11 mouse cellular contexts compared by ENCODE assay signal in the genomic region with DNA sequence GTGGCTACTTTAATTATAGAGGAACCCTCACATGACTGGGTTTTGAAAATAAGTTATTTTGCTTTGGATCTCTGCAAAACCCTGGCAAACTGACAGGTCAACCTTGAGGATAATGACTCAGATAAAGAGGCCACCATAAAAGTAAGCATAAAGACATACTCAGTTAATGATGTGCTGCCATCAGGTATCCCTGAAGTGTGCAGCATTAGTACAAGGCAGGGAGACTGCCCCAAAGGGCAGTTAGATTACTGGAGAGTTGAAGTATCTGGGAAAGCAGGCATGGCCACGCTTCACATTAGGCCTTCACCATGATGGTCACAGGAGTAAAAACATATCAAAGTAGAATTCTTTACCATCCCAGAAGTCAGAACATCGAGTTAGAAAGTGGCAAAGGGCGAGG. TPM values are rescaled to one million over a fixed set of nuclear protein-coding genes. Genes with fewer than 3 reads are reported as not detected.
DNase-seq lines count a peak whose midpoint lies in the region; ATAC-seq and TF ChIP-seq lines count a peak whose summit lies in the region.
"Had no signal": no experiment of that assay in that cellular context is flagged by ENCODE, and none has a peak within 500 bp of the region (broad histone marks: within the 10 kb centered on the region; RNA-seq: fewer than 3 reads in every experiment).

No protein-coding gene starts in this region.

- no peaks in the 10 kb centered on the region for H3K27me3 ChIP-seq in heart, embryonic 15.5 days
- peaks cover 14% of the 10 kb centered on the region for H3K27me3 ChIP-seq in liver, embryonic 13.5 days

- no peak for ATAC-seq in heart, embryonic 15.5 days (replicated peaks; ENCODE audit: insufficient number of reproducible peaks, insufficient read depth, low FRiP score, low read depth)
- no peak for ATAC-seq in liver, embryonic 13.5 days (ENCODE audit: low read depth)
- ATAC-seq: inflammation-experienced regulatory T-cells, adult 6 months had no signal

- peak overlapping the region; percentile 69 for H3K4me2 ChIP-seq in heart, embryonic 15.5 days
- peak overlapping the region; percentile 8; the same call in 1 of the 2 replicates for H3K4me2 ChIP-seq in liver, embryonic 13.5 days

- H3K4me3 ChIP-seq in heart, embryonic 15.5 days = peak overlapping the region; percentile 73
- no peak overlapping the region; the same call in 1 of the 2 replicates for H3K4me3 ChIP-seq in liver, embryonic 13.5 days (replicated peaks)
- no peak overlapping the region for H3K4me3 ChIP-seq in layer of hippocampus, adult 2 months
- H3K4me3 ChIP-seq: liver, embryonic 15.5 days had no signal

- H3K27ac ChIP-seq in heart, embryonic 15.5 days = no peak overlapping the region
- no peak overlapping the region for H3K27ac ChIP-seq in liver, embryonic 13.5 days
- no peak overlapping the region for H3K27ac ChIP-seq in layer of hippocampus, adult 2 months
- H3K27ac ChIP-seq: liver, embryonic 15.5 days had no signal

- H3K36me3 ChIP-seq in heart, embryonic 15.5 days = peaks cover 13% of the 10 kb centered on the region
- H3K36me3 ChIP-seq in liver, embryonic 13.5 days = no peaks in the 10 kb centered on the region
- H3K36me3 ChIP-seq: liver, embryonic 15.5 days had no signal

- TF ChIP-seq CTCF in layer of hippocampus, adult 2 months (conservative IDR thresholded peaks at IDR 0.05) = no peak

- WGBS in heart, embryonic 15.5 days = 45% methylated on average over 3 of the region's 3 CpGs
- WGBS in liver, embryonic 13.5 days (ENCODE audit: insufficient replicate concordance) = 64% methylated on average over 3 of the region's 3 CpGs

- peaks cover 9% of the 10 kb centered on the region for H3K4me1 ChIP-seq in heart, embryonic 15.5 days (replicated peaks)
- H3K4me1 ChIP-seq in liver, embryonic 13.5 days (replicated peaks) = no peaks in the 10 kb centered on the region
- H3K4me1 ChIP-seq: liver, embryonic 15.5 days had no signal

- peak; percentile 44 for DNase-seq in adrenal gland, postnatal 14 days
- DNase-seq in adrenal gland, adult 8-10 months = no peak
- peak; percentile 52 for DNase-seq in 3T3-L1 (ENCODE audit: low read depth, low spot score)
- no peak for DNase-seq in liver, embryonic 13.5 days
- DNase-seq in cerebellum, adult 11-12 months = no peak
- no peak for DNase-seq in cerebellum, postnatal 25 days
- DNase-seq in layer of hippocampus, adult 2 months (ENCODE audit: low spot score in 2 of 2) = no peak

- H3K9ac ChIP-seq in heart, embryonic 15.5 days = peak overlapping the region; percentile 68
- no peak overlapping the region for H3K9ac ChIP-seq in liver, embryonic 13.5 days
- H3K9ac ChIP-seq: liver, embryonic 15.5 days had no signal

- no peaks in the 10 kb centered on the region for H3K9me3 ChIP-seq in heart, embryonic 15.5 days (replicated peaks)
- no peaks in the 10 kb centered on the region for H3K9me3 ChIP-seq in liver, embryonic 13.5 days (replicated peaks)
- H3K9me3 ChIP-seq: liver, embryonic 15.5 days had no signal

RNA-seq across cellular contexts. Expression of a gene that starts 1.3 kb away (rescaled TPM):
- 76.6 and 82.5 TPM in 2 replicates for total RNA-seq in adrenal gland, postnatal 14 days (2021)
- total RNA-seq in adrenal gland, adult 8-10 months (2022) = 100 to 1,000 TPM in 2 of 4 experiments, 10 to 100 TPM in 2; 91.6 to 107 (median 101) TPM
- polyA plus RNA-seq in heart, embryonic 15.5 days (2015; fragmentation: Nextera tagmentation; extraction: Ambion mirVana) = 115 and 118 TPM in 2 replicates
- polyA plus RNA-seq in liver, embryonic 13.5 days (2015; fragmentation: Nextera tagmentation; extraction: Ambion mirVana) = 10.0 and 12.2 TPM in 2 replicates
- total RNA-seq in layer of hippocampus, adult 2 months (2021) = 1 to 10 TPM; 7.4 to 9.2 TPM
- polyA plus RNA-seq: inflammation-experienced regulatory T-cells, adult 6 months had no signal

RNA-seq across cellular contexts. Expression of a gene that starts 10.0 kb away (rescaled TPM):
- total RNA-seq in adrenal gland, postnatal 14 days (2021) = not detected in 2 replicates
- not detected for total RNA-seq in adrenal gland, adult 8-10 months (2022)
- polyA plus RNA-seq in heart, embryonic 15.5 days (2015; fragmentation: Nextera tagmentation; extraction: Ambion mirVana) = 0.14 and 0.79 TPM in 2 replicates
- polyA plus RNA-seq in liver, embryonic 13.5 days (2015; fragmentation: Nextera tagmentation; extraction: Ambion mirVana) = not detected in 2 replicates
- under 1 TPM in 1 of 2 experiments, not detected in 1; 0.37 TPM for total RNA-seq in layer of hippocampus, adult 2 months (2021)
- total RNA-seq: common myeloid progenitor, adult 5-6 weeks had no signal
- polyA plus RNA-seq: inflammation-experienced regulatory T-cells, adult 6 months; liver, embryonic 15.5 days had no signal

RNA-seq across cellular contexts. Expression of a gene that starts 51.2 kb away (rescaled TPM):
- not detected in 2 replicates for total RNA-seq in adrenal gland, postnatal 14 days (2021)
- total RNA-seq in adrenal gland, adult 8-10 months (2022) = under 1 TPM in 1 of 4 experiments, not detected in 3; 0.11 TPM
- 0.21 and 0.77 TPM in 2 replicates for polyA plus RNA-seq in heart, embryonic 15.5 days (2015; fragmentation: Nextera tagmentation; extraction: Ambion mirVana)
- polyA plus RNA-seq in liver, embryonic 13.5 days (2015; fragmentation: Nextera tagmentation; extraction: Ambion mirVana) = not detected in 2 replicates
- under 1 TPM; 0.25 to 0.74 TPM for total RNA-seq in layer of hippocampus, adult 2 months (2021)
- total RNA-seq: common myeloid progenitor, adult 5-6 weeks had no signal
- polyA plus RNA-seq: inflammation-experienced regulatory T-cells, adult 6 months; liver, embryonic 15.5 days had no signal

RNA-seq across cellular contexts. Expression of a gene that starts 55.9 kb away (rescaled TPM):
- 0.67 and 1.2 TPM in 2 replicates for total RNA-seq in adrenal gland, postnatal 14 days (2021)
- 1 to 10 TPM in 1 of 4 experiments, under 1 TPM in 2, not detected in 1; 0.46 to 1.5 (median 0.77) TPM for total RNA-seq in adrenal gland, adult 8-10 months (2022)
- polyA plus RNA-seq in heart, embryonic 15.5 days (2015; fragmentation: Nextera tagmentation; extraction: Ambion mirVana) = 5.6 and 45.0 TPM in 2 replicates
- 0.13 TPM in 1 of 2 replicates, not detected in the other for polyA plus RNA-seq in liver, embryonic 13.5 days (2015; fragmentation: Nextera tagmentation; extraction: Ambion mirVana)
- not detected for total RNA-seq in layer of hippocampus, adult 2 months (2021)

RNA-seq across cellular contexts. Expression of a gene that starts 57.3 kb away (rescaled TPM):
- 0.71 and 1.6 TPM in 2 replicates for total RNA-seq in adrenal gland, postnatal 14 days (2021)
- under 1 TPM; 0.73 to 0.87 (median 0.77) TPM for total RNA-seq in adrenal gland, adult 8-10 months (2022)
- 0.78 and 1.4 TPM in 2 replicates for polyA plus RNA-seq in heart, embryonic 15.5 days (2015; fragmentation: Nextera tagmentation; extraction: Ambion mirVana)
- 0.15 TPM in 1 of 2 replicates, not detected in the other for polyA plus RNA-seq in liver, embryonic 13.5 days (2015; fragmentation: Nextera tagmentation; extraction: Ambion mirVana)
- 1 to 10 TPM; 6.3 to 7.4 TPM for total RNA-seq in layer of hippocampus, adult 2 months (2021)
- total RNA-seq: common myeloid progenitor, adult 5-6 weeks had no signal
- polyA plus RNA-seq: inflammation-experienced regulatory T-cells, adult 6 months had no signal

Comparison
In these comparisons a context has a peak if more than half of its experiments do, and no peak if none do; other contexts are left out.
1. DNase-seq: peak in adrenal gland, postnatal 14 days (single experiment) and 3T3-L1 (single experiment); none in adrenal gland, adult 8-10 months (single experiment), liver, embryonic 13.5 days (single experiment), cerebellum, adult 11-12 months (single experiment), cerebellum, postnatal 25 days (0 of 2) and layer of hippocampus, adult 2 months (0 of 2).